Mouse (Mus musculus): ENCODE measurements at regions not wholly inside any gene's neighbourhood (a gene's known extent, or its start where the extent isn't known, plus 50 kb on each side); places are given as distances from the start of the nearest gene placed in this dataset.

DNA sequence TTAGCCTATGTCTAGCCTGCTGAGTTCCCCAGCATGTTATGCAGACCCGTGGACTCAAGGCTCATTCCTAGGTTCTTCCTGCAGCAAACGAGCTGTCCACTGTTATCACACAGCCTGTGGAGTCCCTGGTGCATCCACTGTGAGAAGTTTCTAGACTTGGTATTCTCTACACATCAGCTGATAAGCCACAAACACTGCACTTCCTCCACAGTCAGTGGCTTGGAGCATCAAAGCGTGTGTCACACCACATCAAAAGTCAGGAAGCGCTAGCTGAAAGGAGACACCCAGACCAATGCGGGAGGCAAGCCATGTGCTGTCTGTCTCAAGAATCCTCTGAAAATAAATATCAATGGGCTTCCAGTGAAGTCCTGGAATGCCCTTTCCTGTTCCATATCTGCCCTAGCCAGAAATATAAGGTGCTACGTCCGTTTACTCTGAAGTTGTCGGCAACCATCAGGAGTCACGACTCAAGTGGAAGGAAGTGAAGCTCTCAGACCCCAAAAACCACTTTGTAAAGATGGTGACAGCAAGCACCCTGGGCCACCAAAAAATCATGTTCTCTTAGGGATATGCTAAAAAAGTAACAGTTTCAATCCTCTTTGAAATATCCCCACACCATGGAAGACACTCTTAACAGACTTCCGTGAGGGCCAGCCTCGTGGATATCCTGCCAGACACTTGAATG is 227.7 kb downstream of the Adgrl2 start:
- CTCF ChIA-PET = no interaction called here

DNA sequence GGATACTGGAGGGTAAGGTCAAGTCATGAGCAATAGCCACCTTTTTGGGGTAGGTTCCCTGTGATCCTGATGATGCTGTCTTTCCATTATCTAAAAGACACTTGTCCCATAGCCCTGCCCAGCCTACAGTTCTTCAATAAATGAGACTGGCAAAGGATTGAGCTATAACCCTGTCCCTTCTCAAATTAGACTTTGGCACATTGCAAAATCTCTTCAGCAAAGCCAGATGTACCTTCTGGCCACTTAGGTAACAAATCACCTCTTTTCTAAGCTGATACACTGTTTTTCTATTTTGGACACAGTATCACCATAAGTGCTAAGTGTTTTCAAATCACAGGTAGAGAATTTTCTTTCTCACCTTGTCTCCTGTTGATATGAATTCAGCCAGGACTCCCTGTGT is 228.8 kb downstream of the Adgrl2 start:
- CTCF ChIA-PET = no interaction called here

DNA sequence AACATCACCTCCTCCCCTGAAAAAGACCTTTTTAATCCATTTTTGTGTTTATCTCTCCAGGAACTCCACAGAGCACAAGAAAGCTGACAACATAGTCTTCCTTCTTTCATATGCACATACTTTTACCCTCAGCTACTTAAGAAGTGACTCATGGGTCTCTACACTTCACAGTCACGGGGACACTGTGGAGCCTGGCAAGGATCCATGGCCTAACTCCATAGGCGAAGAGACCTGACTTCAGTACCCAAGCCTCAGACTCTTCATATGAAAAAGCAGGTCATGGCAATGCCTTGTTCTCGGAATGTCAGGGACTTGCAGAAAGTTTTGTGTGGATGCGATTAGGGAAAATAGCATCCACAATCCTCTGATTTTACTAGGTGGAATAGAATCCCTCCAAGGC is 230.9 kb downstream of the Adgrl2 start:
- CTCF ChIA-PET = no interaction called here

DNA sequence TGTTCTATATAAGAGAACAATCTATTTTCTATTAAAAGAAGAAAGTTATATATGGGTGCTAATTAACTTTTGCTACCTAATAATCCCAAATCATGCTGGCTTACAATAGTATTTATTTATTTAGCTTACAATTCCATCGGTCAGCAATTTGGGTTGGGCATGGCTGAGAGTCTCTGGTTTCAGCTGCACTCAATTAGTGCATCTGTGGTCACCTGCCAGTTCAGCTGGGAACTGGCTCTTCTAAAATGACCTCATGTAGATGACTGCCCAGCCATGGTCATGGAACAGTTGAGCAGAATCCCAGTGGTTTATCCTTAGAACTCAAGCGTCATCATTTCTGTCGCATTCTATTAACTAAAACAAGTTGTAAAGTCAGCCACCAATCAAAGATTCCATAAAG is 244.1 kb downstream of the Adgrl2 start:
- CTCF ChIA-PET = no interaction called here

DNA sequence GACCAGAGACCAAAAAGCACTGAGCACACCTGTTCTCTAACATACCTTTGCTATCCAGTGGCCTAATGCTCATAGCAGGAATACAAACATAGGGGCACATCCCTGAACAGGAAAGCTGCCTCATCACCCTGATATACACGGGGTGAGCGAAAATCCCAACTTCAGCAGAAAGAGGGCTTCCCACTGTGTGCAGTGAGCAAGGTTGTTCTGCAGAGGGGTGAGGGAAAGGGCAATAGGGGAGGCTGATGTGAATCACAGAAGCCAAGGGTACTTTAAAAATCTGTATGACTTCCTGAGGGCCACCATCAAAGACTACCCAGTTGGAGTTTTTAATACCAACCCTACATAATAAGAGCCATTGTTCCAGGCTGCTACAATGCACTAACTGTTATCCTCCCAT is 245.7 kb downstream of the Adgrl2 start:
- CTCF ChIA-PET = no interaction called here

DNA sequence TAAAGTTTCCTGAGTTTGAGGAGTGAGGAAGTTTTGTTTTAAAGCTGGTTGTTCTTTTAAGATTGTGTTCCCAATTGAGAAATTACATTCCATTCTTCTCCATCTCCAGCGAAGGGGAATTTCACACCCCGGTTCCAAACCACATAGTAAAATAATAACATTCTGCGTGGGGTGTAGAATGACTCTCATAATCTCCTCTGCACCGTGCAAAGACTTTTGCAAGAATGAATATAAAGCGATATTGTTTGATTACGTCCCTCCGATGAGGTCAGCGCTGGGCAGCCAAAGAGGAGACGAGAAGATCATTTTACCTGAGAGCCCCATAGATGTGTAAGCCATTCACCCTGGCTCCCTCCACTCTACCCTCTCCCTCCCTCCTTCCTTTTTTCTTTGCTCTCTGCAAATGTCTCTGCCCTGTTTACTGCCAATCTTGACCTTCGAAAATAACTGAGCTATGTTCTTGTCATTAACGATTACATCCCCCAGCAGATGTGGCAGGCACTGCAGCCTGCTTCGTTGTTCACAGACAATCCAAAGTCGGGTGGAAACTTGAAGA is 256.1 kb downstream of the Adgrl2 start:
- CTCF ChIA-PET = interaction anchor here (0.6 to 0.7 kb wide), 2 partner anchors 7 to 141 kb away, joined by 4 to 12 read pairs; no protein-coding TSS in a partner anchor

DNA sequence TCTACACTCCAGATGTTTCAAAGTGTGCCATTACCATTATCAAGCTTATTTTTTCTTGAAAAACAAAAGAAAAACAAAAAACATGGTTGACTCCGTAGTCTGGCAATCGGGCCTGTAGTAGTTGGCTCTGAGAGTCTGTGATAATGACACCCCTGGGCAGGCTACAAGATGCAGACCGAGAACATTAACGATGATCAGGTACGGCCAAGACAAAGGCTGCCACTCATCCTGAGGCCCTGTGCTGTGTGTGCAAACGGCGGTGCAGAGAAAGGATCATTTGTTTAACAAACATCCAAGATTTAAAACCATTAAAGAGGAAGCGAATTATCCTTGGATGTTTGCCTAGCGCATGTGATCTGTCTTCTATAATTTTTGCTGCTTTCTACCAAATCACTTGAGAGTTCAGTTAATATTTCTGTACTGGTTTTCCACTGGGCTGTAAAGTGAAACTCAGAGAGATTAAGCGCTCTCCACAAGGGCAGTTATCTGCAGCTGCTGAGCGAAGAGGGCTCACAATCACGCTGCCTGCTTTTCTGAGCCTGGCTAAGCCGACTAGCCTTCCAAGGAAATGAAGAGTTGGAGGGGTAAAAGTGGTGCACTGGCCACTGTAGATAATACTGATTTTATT is 257.0 kb downstream of the Adgrl2 start:
- CTCF ChIA-PET = interaction anchor here (0.6 kb wide), 1 partner anchor 141 kb away, joined by 12 read pairs; no protein-coding TSS in a partner anchor

DNA sequence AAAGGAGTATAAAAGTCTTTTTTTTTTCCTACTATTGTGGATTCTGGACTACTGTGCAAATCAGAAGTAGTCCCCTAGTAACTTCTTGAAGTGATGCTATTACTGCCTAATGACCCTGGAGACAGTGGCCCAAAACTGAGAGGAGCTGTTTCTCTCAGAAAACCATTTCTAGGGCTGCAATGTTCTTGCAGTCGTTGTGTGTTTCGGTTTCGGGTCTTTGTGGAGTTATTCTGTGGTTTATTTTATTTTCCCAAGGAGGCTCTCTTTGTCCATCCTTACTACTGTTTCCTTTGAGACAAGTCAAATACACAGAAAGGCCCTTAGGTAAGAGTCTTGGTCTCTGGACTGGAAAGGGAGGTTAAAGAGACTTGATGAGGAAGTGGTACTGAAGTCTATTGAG is 258.9 kb downstream of the Adgrl2 start:
- CTCF ChIA-PET = no interaction called here

DNA sequence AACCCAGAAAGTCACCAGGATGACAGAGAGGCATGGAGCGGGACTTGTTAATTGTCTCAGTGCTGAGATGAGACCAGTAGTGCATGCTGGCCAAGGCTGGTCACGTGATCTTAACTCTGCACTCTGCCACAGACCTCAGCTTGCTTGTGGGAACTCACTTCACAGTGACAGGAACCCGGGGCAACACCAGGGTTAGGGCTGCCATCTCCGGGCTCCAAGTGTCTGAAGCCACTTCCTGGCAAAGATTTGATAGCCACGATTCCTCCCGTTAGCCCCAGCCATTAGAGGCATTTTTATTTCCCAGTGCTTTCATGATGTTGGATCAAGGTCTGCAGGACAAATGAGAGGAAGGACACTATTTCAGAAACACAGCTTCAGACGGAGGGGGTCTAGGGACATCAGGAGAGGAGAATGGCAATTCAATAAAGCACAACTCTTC is 261.1 kb downstream of the Adgrl2 start:
- CTCF ChIA-PET = interaction anchor here (0.8 kb wide), 1 partner anchor 471 kb away, joined by 3 read pairs; no protein-coding TSS in a partner anchor

DNA sequence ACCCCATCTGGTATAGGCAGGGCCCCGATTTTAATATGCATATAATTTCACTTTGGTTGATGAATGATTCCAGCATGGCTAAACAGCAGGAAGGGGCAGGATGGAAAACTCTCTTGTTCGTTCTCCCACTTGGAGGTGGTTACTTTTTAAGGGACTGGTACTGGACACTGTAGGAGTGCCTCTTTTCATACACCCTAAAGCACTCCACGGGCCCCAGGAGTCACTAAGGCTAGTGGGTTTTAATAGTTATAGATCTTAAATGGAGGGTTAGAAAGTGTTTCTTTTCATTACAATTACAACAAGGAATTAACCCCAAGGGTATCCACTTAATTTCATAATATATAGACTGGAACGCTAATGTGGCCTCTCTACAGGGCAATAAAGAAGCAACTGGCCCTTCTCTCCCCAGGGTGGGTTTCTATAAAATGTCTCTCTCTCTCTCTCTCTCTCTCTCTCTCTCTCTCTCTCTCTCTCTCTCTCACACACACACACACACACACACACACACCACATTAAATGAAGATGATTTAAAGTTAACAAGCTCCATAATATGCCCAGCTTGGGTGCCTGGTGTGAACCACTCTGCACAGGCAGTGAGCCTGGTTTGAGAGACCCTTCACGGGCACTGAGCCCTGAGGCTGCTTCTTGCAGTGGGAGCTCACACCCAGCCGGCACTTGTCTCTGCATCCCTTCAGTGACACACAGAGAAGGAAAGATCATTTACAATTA is 261.7 kb downstream of the Adgrl2 start:
- CTCF ChIA-PET = interaction anchor here (0.8 kb wide), 1 partner anchor 471 kb away, joined by 3 read pairs; no protein-coding TSS in a partner anchor

DNA sequence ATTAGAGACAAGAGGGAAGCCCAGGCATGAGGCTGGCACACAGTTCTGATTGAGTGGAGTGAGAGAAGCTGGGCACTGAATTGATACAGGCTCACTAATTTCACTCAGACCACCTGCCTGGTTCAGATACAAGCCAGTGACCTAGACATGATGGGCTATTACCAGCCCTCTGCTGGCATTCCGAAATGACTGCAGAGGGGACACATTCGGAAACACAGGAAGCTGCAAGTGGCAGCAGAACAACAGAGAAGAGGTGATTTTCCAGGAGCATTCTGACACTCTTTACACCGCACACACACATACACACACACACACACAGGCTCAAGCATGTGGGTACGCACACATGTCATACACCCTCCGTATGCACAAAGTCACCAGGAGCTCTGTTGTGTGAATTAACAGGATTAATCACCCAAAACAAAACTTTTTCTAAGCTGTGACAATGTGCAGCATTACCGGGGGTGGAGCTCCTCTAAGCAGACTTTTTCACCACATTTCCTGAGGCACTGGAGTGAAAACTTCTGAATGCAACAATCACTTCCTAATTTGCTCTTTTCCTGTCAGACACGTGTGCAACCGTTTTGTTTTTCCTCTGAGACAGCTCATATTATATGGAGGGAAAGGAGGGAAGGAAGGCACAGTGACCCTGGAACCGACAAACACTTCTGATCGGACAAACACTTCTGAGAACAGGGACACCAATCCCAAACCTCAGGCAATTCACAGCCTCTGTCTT is 263.6 kb downstream of the Adgrl2 start:
- CTCF ChIA-PET = interaction anchor here (0.6 kb wide), 1 partner anchor 8 kb away, joined by 4 read pairs; no protein-coding TSS in a partner anchor

DNA sequence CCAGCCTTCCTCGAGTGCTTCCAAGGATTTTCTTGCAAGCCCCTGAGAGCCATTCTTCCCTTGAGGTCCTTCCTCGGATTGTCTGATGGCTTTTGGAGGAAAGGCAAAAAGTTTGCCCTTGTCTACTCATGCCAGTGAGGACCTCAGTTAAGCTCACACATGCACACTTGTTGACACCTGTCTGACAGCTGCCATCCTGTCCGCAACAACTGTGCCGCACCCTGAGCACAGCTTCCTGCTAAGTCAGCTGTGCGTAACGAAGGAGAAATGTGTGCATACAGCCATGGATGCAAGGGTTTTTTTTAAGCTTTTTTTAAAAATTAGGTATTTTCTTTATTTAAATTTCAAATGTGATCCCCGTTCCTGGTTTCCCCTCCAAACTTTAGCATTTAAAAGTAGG is 293.8 kb downstream of the Adgrl2 start:
- CTCF ChIA-PET = no interaction called here

DNA sequence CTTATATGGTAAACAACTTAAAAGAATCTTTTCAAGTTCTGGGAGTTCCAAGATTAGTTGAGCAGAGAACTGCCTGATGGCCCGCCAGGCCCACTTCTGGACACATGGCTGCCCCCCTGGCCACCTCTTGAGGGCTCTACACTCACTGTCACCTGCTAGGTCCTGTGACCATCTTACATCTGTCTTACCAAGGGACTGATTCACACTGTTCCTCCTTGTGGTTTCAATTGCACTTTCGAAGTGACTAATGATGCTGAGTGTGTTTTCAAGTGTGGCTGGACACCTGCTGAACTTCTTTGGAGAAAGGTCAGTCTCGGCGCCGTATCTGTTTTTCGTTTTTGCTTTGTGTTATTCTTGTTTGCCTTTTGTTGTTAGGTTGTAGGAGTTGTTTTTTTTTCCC is 294.9 kb downstream of the Adgrl2 start:
- CTCF ChIA-PET = interaction anchor here (0.6 to 0.7 kb wide), 2 partner anchors 70 to 637 kb away, joined by 4 to 14 read pairs; no protein-coding TSS in a partner anchor

DNA sequence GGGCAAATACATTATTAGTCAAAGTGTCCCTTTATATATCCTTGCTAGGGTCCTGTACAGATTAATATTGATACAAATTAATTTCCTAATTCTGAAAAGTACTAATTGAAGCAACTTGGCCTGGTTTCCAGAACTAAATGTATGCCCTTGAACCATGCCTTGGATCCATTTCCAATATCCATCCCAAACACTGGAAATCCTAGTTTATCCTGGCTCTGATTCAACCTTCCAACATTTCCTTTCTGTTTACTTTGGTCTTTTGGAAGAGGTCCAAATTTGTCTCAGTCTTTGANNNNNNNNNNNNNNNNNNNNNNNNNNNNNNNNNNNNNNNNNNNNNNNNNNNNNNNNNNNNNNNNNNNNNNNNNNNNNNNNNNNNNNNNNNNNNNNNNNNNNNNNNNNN is 307.2 kb downstream of the Adgrl2 start:
- CTCF ChIA-PET = interaction anchor here (0.6 kb wide), 1 partner anchor 23 kb away, joined by 5 read pairs; no protein-coding TSS in a partner anchor

DNA sequence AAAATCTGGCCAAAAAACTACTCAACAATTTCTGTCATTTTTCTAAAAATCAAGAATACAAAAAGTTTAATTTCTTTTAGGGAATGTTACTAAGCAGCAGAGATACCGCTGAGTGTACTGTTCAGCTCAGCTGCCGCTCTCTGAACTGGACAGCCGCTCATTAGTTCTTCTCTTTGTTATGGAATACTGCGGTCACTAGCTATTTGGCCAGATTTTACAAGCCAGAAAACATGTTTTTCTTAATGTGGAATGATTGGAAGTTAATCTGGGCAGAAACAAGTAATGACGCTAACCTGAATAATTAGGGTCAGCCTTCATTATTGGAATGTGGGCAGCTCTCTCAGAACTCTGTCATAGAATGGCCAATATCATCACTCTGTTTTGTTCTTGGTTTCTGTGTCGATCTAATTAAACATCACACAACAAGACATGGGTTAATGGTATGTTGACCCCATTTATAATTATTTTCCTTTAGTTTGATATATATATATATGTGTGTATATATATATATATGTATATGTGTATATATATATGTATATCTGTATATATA is 307.8 kb downstream of the Adgrl2 start:
- CTCF ChIA-PET = no interaction called here

DNA sequence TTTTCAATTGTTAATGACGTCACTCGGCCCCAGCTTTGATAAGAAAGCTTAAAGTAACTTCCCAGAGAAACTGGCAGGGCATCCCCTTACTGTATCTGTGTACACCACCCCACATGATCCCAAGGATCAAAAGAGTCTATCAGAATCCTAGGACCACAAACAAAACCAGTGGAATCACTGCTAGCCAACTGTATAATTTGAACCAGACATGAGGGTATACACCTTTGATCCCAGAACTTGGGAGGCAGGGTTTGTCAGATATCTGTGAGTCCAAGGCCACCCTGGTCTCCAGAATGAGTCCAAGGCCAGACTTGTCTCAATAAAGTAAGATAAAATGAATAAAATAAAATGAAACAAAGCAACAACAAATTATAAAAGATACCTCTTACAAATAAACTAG is 309.2 kb downstream of the Adgrl2 start:
- CTCF ChIA-PET = no interaction called here

DNA sequence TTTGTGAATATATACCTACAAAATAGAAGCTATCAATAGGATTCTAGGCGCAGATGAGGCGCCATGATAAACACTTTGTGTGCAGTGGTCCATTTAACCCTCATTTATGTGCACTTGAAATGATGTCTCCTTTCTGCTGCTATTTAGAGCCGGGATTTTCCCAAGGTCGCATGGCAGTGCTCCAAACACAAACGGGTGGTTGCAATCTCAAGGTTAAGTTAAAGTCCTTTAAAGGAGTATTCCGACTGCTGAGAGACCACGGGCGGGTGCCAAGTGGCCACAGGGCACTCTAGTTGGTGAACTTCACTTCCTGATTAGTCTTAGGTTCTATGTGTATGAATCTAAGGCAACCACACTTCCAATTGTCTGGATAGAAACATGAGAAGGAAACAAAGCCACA is 309.6 kb downstream of the Adgrl2 start:
- CTCF ChIA-PET = no interaction called here

DNA sequence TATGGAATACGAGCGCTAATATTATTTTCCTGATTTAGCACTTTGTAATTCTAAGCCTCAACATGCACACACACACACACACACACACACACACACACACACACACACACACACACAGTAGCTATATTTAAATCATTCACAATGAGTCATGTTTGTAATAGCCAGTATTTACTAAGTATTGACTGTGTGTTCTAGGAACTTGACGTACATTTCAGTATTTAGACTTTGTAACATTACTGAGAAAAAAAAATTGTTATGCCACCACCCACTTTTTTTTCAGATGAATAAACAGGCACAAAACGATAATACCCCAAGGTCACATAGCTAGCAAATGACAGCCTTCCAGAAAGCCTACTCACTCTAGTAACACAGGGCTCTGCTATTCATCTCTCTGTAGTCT is 310.3 kb downstream of the Adgrl2 start:
- CTCF ChIA-PET = no interaction called here

DNA sequence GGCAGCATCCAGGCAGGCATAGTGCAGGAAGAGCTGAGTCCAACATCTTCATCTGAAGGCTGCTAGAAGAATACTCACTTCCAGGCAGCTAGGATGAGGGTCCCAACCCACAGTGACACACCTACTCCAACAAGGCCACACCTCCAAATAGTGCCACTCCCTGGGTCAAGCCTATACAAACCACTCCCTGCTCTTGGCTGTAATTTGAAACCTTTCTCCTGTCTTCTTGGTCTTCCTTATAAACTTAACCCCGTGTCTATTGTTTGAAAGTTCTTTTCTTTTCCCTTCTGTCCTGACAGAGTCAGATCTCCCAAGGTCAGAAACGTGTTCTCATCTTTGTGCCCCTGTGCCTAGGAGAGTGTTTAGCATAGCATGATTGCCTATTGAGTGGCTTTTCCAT is 311.2 kb downstream of the Adgrl2 start:
- CTCF ChIA-PET = no interaction called here

DNA sequence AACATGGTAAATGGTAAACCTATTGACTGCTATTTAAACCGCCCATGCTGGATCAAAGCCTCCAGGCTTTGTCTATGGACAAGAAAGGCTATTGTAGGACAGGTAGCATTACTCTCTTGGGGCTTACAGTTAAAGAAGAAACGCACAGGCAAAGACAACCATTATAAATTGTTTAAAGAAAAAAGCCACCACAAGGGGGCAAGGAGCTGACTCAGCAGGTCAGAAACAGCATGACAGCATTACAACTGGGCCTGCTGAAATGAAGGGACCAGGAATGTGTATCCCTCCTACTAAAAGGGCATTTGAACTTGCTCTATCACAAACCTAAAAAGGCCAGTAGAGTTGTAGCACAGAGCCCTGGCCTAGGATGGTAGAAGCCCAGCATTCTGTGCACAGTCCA is 314.3 kb downstream of the Adgrl2 start:
- CTCF ChIA-PET = no interaction called here

DNA sequence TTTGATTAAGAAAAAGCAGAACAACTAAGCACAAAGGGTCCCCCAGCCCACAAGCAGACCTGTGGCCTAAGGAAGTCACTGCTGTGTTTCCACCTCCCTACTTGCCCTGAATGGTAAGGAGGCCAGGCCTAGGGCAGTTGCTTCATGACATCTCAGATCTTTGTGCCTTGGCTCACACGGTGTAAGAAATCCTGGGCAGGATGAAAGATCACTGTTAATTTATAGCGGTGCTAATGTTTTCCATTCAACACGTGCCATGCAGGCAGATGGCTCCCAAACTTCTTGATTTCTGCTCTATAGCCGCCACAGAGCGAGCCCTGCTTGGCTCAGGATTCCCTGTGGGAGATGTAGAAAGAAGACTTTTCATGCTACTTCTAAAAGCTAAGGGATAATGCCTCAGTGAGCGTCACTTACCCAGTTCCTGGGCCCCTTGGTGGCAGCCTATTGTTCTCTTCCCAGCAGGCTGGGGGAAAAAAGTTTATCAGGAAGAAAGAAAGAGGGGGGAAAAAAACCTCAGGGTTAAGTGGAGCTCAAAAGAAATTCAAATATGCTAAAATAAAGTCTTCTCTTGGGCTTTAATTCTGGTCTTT is 327.4 kb downstream of the Adgrl2 start:
- CTCF ChIA-PET = interaction anchor here (0.6 kb wide), 1 partner anchor 178 kb away, joined by 3 read pairs; no protein-coding TSS in a partner anchor
